Mouse (Mus musculus) heart, postnatal 36 days (tissue): ENCODE results near the gene Cntnap5b. TPM values are rescaled to one million over a fixed set of nuclear protein-coding genes. Genes with fewer than 3 reads are reported as not detected.
A peak's percentile ranks its signal among the peaks of the same experiment; 100 is the strongest.
"Not testable (repeated sequence)": the region's sequence is repeated elsewhere in the genome, so short reads cannot be mapped to it uniquely, and the experiment has no call there.

ENCODE experiments used
- DNase-seq, 2 experiments: peaks; one replicate each; pipeline ENCODE4 v3.0.0; 2021 to 2022
- intact Hi-C: fragments of 180-260 bp; cut with DNase I; formaldehyde crosslinking; loops from one replicate; pipeline ENCODE4 v1.15.1; 2025
- total RNA-seq, 2 experiments: library from RNA; stranded (reverse); gene quantifications; 2 replicates each; pipeline ENCODE4 v1.2.3; 2021

Gene Cntnap5b
- total RNA-seq: under 1 TPM; 0.16 to 0.19 TPM

- DNase-seq: no peak
- intact Hi-C loops: no loop called here
Observed at GRCm38 (mm10) chr1:99772614-99773013, at the start of gene Cntnap5b. Cntnap5b (plus strand) TSS chr1:99772765.

DNA sequence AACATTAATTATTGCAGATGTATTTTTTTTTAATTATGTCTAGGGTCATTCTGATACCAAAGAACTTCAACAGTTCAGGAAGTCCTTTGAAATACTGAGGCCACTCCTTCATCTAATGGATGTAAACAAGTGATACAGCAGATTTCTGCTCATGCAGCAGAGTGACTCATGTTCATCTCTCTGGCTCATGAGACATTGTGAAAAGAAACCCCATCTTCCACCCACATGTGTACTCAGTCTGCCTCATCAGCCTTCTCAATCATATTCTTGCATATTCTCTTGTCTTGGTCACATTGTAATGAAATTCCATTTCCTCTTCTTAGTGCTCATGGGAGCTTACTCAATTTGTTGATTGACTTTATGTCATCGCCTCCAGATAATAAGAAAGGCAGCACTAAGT, 12.6 kb upstream of the Cntnap5b start:
- intact Hi-C loops: no loop called here
- no peak for DNase-seq

GRCm38 (mm10) chr1:99772183-99772582, 382 bp upstream of the Cntnap5b start:
- intact Hi-C loops: no loop called here
- peak in 1 of 2 experiments; percentile 7 for DNase-seq

DNA sequence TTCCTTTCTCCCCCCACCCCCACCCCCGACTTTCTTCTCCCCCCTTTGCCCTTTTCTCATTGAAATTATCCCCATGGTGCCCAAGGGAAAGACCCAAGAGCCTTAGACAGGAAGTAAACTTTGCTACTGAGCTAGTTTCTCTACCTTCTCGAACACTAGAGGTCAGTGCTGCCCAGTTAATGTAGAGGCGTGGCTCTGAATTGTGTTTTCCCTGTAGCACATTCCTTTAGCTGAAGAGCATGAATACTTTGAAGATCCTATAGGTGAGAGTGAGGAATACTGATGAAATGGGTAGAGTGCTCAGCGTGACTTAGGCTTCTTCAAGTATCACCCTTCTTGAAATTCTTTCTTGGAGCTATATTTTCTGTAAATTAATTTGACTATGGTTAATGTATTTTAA, 1.6 kb downstream of the Cntnap5b start:
- intact Hi-C loops: no loop called here
- no peak for DNase-seq

- DNase-seq: no peak
- intact Hi-C loops: no loop called here
Observed at GRCm38 (mm10) chr1:99813334-99814110, 41.0 kb downstream of the Cntnap5b start.

GRCm38 (mm10) chr1:99872344-99872743, 99.8 kb downstream of the Cntnap5b start:
- no peak for DNase-seq
- intact Hi-C loops: no loop called here

DNA sequence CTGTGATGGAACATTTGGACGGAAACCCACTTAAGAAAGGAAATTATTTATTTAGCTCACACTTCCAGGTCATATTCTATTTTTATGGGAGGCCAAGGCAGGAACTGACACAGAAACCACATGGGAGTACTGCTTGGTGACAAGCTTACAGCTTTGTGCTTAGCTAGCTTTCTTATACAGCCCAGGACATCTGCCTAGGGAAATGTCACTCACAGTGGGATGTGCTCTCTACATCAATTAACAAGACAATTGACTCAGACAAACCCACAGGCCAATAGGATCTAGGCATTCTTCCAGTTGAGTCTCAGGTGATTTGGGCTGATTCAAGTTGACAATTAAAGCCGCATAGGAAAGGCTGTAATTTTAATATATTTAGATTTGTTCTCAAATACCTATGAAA, 135.2 kb downstream of the Cntnap5b start:
- DNase-seq: no peak
- intact Hi-C loops: no loop called here

DNA sequence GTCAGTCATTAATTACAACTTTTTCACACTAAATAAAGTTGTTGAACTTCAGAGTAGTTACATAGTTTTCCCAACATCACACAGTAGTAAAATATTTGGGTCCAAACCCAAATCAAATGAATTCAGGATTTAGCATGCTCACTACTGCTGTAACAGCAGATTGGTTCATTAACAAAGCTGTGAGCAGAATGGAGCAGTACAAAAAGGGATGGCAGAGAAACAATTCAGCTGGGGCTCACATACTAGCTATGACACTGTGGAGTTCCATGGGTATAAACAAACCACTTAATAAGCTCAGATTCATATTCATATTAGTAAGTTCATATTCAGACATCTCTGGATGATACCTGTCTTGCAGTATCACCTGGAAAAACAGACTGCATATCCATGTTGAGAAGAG, 170.9 kb downstream of the Cntnap5b start:
- intact Hi-C loops: no loop called here
- no peak for DNase-seq

DNA sequence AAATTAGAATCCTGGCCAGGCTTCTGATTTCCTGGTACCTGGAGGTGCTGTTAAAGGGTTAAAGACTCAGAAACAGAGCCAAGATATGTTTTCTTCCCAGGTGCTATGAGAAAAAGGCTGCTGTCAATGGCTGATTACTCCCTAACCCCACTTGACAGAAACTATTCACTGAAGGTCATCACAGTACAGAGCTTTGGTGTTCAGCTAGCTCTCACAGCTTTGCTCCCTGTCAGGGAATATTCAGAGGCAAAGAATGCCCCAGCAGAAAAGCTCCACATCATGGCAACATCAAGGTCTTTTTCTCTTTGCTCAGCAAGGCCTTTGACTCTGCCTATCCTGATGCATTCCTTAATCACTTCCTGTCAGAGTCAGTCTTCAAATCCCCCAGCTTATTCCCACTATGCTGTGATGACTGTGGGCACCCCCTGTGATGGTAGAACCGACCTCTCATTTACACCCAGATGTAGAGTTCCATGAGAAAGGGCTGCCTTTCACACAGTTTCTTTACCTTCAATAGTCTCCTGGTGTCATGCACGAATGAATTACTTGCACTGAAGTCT, 186.9 kb downstream of the Cntnap5b start:
- DNase-seq: no peak
- intact Hi-C loops: no loop called here

GRCm38 (mm10) chr1:99967300-99968089, 194.9 kb downstream of the Cntnap5b start:
- DNase-seq: no peak
- intact Hi-C loops: no loop called here

- intact Hi-C loops: no loop called here
- no peak for DNase-seq
Observed at GRCm38 (mm10) chr1:99970184-99971086, 197.9 kb downstream of the Cntnap5b start.

GRCm38 (mm10) chr1:100001226-100001625, 228.7 kb downstream of the Cntnap5b start:
- intact Hi-C loops: not testable (repeated sequence)

DNA sequence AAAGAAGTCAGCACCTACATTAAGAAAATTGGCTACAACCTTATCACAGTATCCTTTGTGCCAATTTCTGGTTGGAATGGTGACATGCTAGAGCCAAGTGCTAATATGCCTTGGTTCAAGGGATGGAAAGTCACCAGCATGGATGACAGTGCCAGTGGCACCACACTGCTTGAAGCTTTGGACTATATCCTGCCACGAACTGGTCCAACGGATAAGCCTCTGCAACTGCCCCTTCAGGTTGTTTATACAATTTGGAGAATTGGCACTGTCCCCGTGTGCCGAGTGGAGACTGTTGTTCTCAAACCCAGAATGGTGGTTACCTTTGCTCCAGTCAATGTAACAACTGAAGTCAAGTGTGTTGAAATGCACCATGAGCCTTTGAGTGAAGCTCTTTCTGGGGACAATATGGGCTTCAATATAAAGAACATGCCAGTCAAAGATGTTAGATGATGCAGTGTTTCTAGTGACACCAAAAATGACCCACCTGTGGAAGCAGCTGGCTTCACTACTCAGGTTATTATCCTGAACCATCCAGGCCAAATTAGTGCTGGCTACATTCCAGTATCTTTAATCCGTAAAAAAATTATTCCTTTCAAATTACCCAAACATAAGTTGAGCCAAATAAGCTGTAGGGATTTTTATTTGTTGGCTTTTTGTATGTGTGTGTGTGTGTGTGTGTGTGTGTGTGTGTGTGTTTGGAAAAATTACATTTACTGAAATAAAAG, 233.6 kb downstream of the Cntnap5b start:
- intact Hi-C loops: no loop called here
- DNase-seq: no peak

More at GRCm38 (mm10) chr1:100001226-100001625, 228.7 kb downstream of the Cntnap5b start:
- DNase-seq: not testable (repeated sequence)

DNA sequence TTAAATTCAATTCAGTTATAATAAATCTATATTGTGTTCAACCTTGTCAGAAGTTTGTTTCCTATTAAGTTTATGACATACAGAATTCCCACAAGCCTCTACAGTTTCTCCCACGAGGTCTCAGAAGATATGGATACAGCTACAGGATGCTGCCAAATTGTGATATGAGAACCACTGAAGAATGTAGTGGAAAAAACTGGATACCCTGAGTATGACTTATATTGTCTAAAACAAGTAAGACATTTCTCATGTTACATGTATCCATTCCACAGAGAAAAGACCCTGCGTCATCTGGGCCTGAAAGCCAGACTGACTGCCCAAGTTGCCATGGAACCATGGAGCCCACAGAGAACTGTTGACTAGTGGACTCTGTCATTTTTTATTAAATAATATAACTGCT, 269.2 kb downstream of the Cntnap5b start:
- intact Hi-C loops: no loop called here
- DNase-seq: no peak

DNA sequence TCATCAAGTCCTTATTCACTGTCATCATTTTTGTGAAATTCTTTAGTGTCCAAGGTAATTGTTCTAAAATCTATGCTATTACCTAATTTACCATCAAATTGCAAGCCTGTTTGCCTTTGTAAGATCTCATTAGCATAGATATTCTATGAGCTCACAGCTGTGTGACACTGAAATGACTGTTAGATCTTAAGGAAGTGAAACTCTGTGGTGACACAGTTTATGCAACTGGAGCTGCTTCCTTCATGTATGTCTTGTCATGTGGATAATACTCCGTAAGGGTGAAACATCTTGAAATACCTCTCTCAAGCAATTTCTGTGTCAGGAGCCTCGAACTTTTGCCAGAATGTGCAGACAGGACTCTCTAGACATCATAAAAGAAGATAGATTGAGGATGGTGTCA, 307.2 kb downstream of the Cntnap5b start:
- no peak for DNase-seq
- intact Hi-C loops: no loop called here

DNA sequence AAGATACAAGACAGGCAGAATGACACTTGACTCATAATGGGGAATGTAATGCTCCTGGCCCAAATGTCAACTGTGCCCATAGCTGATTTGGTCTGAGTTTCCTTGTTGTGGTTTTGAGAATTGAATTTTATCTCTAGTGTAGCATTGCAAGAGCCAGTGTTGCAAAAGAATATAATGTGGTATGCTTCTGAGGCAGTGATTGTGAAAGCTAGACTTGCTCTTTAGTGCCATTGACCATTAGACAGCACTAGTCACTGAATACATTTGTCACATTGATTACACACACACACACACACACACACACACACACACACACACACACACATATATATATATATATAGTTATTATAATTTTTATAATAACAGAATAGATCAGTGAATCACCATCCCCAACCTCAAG, 328.0 kb downstream of the Cntnap5b start:
- intact Hi-C loops: no loop called here
- DNase-seq: no peak

DNA sequence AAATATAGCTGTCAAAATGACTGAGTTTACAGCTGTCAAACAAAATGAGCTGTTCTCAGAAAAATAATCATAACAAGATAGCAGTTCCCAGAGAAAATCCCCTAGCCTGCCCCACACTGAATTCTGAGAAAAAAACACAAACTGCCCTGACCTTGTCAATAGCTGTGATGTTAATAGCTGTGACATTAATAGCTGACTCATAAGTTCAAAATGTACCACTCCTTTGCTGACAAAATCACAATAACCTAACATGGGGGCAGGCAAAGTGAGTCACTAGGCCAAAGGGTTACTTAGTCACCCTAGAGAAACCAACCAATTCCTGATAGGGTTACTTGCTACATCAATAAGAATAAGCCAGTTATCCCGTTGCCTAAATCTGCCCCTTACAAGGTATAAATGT, 328.5 kb downstream of the Cntnap5b start:
- intact Hi-C loops: no loop called here
- DNase-seq: no peak

- no peak for DNase-seq
- intact Hi-C loops: no loop called here
Observed at GRCm38 (mm10) chr1:100104343-100104742, 331.8 kb downstream of the Cntnap5b start.

DNA sequence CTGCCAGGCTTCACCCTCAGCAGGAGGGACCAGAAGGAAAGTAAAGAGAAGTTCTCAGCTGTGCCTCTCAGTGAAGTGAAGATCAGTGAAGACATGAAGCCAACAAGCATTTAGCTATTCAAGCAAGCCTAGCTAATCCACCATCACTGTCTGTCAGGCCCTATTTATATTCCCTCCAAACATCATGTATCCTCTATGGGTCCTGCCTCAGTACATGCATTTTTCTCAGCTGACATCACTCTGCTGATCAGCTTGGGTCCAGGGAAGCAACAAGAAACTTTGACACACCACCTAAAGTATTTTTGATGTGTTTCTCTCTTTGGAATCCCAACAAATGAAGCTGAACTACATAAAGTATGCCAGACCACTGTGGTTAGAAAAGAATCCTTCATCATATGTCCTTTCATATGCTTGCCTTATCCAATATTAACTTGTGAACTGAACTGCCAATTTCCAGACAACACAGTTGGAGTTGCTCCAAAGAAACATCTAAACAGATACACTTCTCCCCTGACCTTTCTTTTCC, 349.9 kb downstream of the Cntnap5b start:
- intact Hi-C loops: no loop called here
- DNase-seq: no peak
